Mouse (Mus musculus) hindbrain, embryonic 15.5 days (tissue): ENCODE data around the gene Epp13. TPM values are rescaled to one million over a fixed set of nuclear protein-coding genes. Genes with fewer than 3 reads are reported as not detected.
"Not testable (repeated sequence)": the region's sequence is repeated elsewhere in the genome, so short reads cannot be mapped to it uniquely, and the experiment has no call there.

Experiments used
- ATAC-seq: fragments of 200-750 bp; cut with Nextera tagmentation; 2 replicates; pipeline ENCODE4 v1.8.0; 2017; ENCODE audit warnings: low read depth, moderate number of reproducible peaks, moderate TSS enrichment; ENCODE audit not compliant: low FRiP score
- H3K27ac ChIP-seq: fragments of 300-500 bp; sonication (generic); replicated peaks from 2 replicates; pipeline ENCODE4 v1.5.1; 2015; ENCODE audit warnings: mild to moderate bottlenecking, inconsistent platforms
- H3K27me3 ChIP-seq: fragments of 300-500 bp; sonication (generic); 2 replicates; pipeline ENCODE4 v1.6.1; 2015; ENCODE audit warnings: control low read depth, inconsistent platforms
- H3K36me3 ChIP-seq: fragments of 300-500 bp; sonication (generic); 2 replicates; pipeline ENCODE4 v1.6.1; 2015; ENCODE audit warnings: control low read depth, inconsistent platforms
- H3K4me1 ChIP-seq: fragments of 300-500 bp; sonication (generic); replicated peaks from 2 replicates; pipeline ENCODE4 v1.6.1; 2015; ENCODE audit warnings: control low read depth, inconsistent platforms
- H3K4me2 ChIP-seq: fragments of 300-500 bp; sonication (generic); 2 replicates; pipeline ENCODE4 v1.6.1; 2015; ENCODE audit warnings: moderate library complexity, mild to moderate bottlenecking, inconsistent platforms
- H3K4me3 ChIP-seq: fragments of 300-500 bp; sonication (generic); 2 replicates; pipeline ENCODE4 v1.5.1; 2015; ENCODE audit warnings: mild to moderate bottlenecking, inconsistent platforms
- H3K9ac ChIP-seq: fragments of 300-500 bp; sonication (generic); 2 replicates; pipeline ENCODE4 v1.6.1; 2015; ENCODE audit warnings: inconsistent platforms
- H3K9me3 ChIP-seq: fragments of 300-500 bp; sonication (generic); 2 replicates; pipeline ENCODE4 v1.6.1; 2016; ENCODE audit warnings: control low read depth, inconsistent platforms
- WGBS: fragments of 180-500 bp; shearing (Covaris S2); methylation state at CpG from one replicate; pipeline ENCODE4 v1.1.7; 2015; 5-methylcytosine and 5-hydroxymethylcytosine counted together
- polyA plus RNA-seq: library from polyadenylated mRNA; unstranded; fragments of >200 nt; fragmentation: Nextera tagmentation; extraction: Ambion mirVana; gene quantifications from 2 replicates; pipeline ENCODE4 v1.2.1, GENCODE M21; 2015

Epp13 gene
- polyA plus RNA-seq: 0.23 and 0.41 TPM in 2 replicates

DNA sequence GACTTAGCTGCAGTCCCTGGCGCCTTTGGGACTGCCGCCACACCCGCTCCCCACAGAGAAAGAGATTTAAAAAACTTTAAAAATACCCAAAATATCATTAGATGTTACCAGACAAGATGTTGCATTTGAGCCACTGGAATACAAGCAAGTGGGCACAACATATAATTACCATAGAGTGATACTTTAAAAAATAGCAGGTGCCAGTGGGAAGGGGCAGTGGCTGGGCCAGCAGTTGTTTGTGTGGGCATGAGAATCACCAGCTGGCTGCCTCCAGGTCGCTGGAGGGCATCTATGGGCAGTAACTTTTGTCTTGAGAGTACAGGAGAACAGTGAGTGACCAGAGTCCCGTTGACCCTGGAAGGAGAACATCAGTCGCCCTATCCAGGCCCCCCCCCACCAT is at the start of gene Epp13:
TSS of gene Epp13 (plus strand) at position 301 of the 400 bp plus-strand sequence.
- H3K9ac ChIP-seq: no peak within 1 kb of the TSS
- H3K4me2 ChIP-seq: no peak within 1 kb of the TSS
- no peak within 1 kb of the TSS for H3K27ac ChIP-seq
- H3K4me3 ChIP-seq: no peak within 1 kb of the TSS
- no peaks in the 10 kb centered on the region for H3K4me1 ChIP-seq
- no peaks in the 10 kb centered on the region for H3K9me3 ChIP-seq
- ATAC-seq: no peak
- H3K27me3 ChIP-seq: no peaks in the 10 kb centered on the region
- 91% methylated on average over 6 of the region's 6 CpGs for WGBS
- no peaks in the 10 kb centered on the region for H3K36me3 ChIP-seq

DNA sequence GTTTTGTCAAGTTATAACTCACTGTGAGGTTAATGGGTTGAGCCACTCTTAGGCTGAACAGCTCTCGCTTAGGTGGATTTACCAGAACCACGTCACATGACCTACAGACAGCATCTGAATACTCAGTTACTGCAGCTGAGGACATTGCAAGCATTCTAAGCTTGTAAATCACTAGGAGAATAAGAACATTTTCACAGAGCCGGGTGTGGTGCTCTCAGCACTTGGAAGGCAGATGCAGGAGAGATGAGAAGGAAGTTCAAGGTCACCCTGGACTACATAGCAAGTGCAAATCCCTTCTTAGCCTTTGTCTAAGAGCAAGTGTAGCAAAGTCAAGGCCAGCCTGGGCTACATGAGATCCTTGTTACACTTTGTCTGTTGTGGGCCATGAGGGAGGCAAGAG is 48.3 kb upstream of the Epp13 start:
- 89% methylated on average over 3 of the region's 3 CpGs for WGBS

DNA sequence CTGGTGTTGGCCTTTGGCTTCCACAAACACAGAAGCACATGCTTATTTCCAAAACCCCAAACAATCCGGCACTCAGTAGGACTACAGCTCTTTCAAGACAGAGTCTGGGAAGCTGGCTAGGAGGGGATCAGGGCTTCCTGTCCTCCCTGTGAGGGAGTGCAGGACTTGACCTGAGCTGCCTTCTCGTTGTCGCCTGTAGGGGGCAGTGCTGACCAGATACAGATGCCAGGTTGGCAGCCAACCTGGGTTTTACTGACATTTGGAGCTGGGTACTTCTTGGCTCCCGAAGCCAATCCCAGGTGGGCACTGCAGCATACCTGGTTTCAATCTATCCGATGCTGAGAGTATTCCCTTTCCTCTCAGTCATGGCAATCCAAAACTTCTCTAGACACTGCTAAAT is 39.4 kb upstream of the Epp13 start:
- H3K4me1 ChIP-seq: no peaks in the 10 kb centered on the region
- no peak overlapping the region for H3K27ac ChIP-seq
- 56% methylated on average over 5 of the region's 5 CpGs for WGBS
- H3K9me3 ChIP-seq: no peaks in the 10 kb centered on the region
- no peaks in the 10 kb centered on the region for H3K27me3 ChIP-seq
- H3K4me2 ChIP-seq: no peak overlapping the region
- H3K4me3 ChIP-seq: no peak overlapping the region
- no peaks in the 10 kb centered on the region for H3K36me3 ChIP-seq
- no peak overlapping the region for H3K9ac ChIP-seq
- ATAC-seq: no peak

More for the DNA sequence above, 48.3 kb upstream of the Epp13 start:
- H3K27me3 ChIP-seq: no peaks in the 10 kb centered on the region
- H3K4me2 ChIP-seq: no peak overlapping the region
- no peak overlapping the region for H3K4me3 ChIP-seq
- no peaks in the 10 kb centered on the region for H3K36me3 ChIP-seq
- H3K27ac ChIP-seq: no peak overlapping the region
- no peak overlapping the region for H3K9ac ChIP-seq
- no peak for ATAC-seq
- H3K9me3 ChIP-seq: no peaks in the 10 kb centered on the region
- H3K4me1 ChIP-seq: no peaks in the 10 kb centered on the region

DNA sequence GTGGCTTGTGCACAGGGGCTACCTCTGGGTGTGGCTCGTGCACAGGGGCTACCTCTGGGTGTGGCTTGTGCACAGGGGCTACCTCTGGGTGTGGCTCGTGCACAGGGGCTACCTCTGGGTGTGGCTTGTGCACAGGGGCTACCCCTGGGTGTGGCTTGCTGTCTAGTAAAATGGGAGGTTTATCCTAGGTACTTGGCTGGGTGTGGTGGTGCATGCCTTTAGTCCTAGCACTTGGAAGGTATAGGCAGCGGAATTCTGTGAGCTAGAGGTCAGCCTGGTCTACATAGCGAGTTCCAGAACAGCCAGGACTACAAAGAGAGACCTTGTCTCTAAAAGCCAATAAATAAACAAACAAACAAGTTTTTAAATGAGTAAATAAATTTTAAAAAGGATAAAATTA is 37.8 kb upstream of the Epp13 start:
- ATAC-seq, H3K4me2 ChIP-seq, H3K9me3 ChIP-seq, H3K9ac ChIP-seq, H3K27ac ChIP-seq, H3K4me3 ChIP-seq, H3K36me3 ChIP-seq, H3K4me1 ChIP-seq, H3K27me3 ChIP-seq: not testable (repeated sequence)
- WGBS: 82% methylated on average over 4 of the region's 4 CpGs

DNA sequence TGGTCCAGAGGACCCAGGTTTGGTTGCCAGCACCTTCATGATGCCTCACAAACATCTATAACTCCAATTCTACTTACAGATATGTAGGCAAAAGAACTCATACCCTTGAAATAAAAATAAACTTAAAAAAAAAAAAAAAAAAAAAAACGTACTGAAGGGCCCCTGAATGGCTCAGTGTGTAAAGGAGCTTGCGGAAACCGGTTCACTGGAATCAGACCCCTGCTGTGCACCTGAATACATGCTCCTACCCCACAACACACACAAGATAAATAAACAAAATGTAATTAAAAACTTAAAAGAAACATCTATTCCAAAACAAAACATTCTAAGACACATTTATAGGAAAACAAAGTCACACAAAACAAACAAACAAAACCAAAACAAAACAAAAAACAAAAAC is 32.4 kb upstream of the Epp13 start:
- Histone ChIP-seq H3K9ac (no peak overlapping the region), H3K4me3 (no peak overlapping the region), H3K4me1 (no peaks in the 10 kb centered on the region), H3K36me3 (no peaks in the 10 kb centered on the region), H3K9me3 (no peaks in the 10 kb centered on the region), H3K27ac (no peak overlapping the region), H3K27me3 (no peaks in the 10 kb centered on the region), H3K4me2 (no peak overlapping the region)
- no peak for ATAC-seq
- WGBS: 44% methylated on average over 3 of the region's 3 CpGs

DNA sequence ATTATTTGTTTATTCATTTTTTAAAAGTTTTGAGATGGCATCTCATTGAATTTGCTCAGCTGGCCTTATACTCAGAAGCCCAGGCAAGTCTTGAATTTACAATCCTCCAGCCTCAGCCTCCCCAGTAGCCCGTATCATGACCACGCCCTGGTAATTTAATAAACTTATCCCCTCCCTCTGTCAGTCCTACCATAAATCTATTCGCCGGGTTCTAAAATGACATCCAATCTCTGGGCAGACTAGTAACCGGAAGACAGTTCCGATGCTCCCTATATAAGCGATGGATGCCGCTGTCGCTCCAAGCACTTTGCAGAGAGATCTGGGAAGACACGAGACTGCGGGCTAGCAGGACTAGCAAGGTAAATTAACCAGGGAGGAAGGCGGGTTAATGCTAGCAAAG is 30.5 kb upstream of the Epp13 start, which contains the start of gene Zscan5b:
TSS of gene Zscan5b (plus strand) at position 301 of the 400 bp plus-strand sequence.
- H3K36me3 ChIP-seq: no peaks in the 10 kb centered on the region
- no peaks in the 10 kb centered on the region for H3K27me3 ChIP-seq
- ATAC-seq: no peak
- H3K27ac ChIP-seq: no peak within 1 kb of the TSS
- WGBS: 94% methylated on average over 12 of the region's 12 CpGs
- H3K9me3 ChIP-seq: no peaks in the 10 kb centered on the region
- H3K4me1 ChIP-seq: no peaks in the 10 kb centered on the region
- H3K9ac ChIP-seq: no peak within 1 kb of the TSS
- H3K4me3 ChIP-seq: no peak within 1 kb of the TSS
- H3K4me2 ChIP-seq: no peak within 1 kb of the TSS

DNA sequence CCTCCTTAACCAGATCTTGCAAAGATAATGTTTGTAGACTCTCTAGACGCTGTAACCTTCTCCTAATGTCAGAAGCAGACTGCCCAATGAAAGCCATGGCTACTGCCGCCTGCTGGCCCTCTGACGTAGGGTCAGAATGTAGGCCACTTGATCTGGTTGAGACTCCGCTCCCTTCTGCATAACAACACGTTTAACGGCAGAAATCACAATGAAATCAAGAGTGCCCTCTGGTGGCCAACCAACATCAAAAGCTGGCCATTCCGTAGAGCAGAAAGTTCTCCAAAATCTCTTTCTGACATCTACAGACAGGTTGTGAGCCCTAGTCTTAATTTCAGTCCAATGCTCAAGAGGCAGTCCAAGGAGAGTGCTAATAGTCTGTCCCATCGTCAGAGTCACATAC is 24.0 kb upstream of the Epp13 start:
- not testable (repeated sequence) for ATAC-seq, H3K4me2 ChIP-seq, H3K9ac ChIP-seq, H3K4me1 ChIP-seq, H3K4me3 ChIP-seq, H3K27ac ChIP-seq, H3K36me3 ChIP-seq, H3K27me3 ChIP-seq, H3K9me3 ChIP-seq
- 61% methylated on average over 8 of the region's 8 CpGs for WGBS

DNA sequence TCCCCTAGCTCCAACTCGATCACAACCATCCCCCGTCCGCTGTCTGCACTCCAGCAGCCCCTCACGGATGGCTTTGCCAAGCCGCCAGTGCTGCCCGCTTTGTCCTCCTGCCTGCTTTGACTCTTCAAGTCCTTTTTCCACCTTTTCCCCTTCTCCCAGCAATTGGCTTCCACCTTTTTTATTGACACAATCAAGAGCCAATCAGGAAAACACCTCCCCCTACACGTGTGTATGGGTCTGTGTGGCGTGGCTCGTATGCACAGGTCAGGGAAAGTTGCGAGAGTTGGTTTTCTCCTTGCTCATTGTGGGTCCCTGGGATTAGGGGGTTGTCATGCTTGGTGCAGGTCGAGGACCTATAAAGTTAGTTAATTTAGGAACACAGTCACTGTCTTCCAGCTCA is 12.7 kb upstream of the Epp13 start:
- Histone ChIP-seq H3K27ac (no peak overlapping the region), H3K4me3 (no peak overlapping the region), H3K36me3 (no peaks in the 10 kb centered on the region), H3K27me3 (no peaks in the 10 kb centered on the region), H3K9me3 (no peaks in the 10 kb centered on the region), H3K4me2 (no peak overlapping the region), H3K4me1 (no peaks in the 10 kb centered on the region), H3K9ac (no peak overlapping the region)
- no peak for ATAC-seq
- WGBS: 62% methylated on average over 11 of the region's 11 CpGs

DNA sequence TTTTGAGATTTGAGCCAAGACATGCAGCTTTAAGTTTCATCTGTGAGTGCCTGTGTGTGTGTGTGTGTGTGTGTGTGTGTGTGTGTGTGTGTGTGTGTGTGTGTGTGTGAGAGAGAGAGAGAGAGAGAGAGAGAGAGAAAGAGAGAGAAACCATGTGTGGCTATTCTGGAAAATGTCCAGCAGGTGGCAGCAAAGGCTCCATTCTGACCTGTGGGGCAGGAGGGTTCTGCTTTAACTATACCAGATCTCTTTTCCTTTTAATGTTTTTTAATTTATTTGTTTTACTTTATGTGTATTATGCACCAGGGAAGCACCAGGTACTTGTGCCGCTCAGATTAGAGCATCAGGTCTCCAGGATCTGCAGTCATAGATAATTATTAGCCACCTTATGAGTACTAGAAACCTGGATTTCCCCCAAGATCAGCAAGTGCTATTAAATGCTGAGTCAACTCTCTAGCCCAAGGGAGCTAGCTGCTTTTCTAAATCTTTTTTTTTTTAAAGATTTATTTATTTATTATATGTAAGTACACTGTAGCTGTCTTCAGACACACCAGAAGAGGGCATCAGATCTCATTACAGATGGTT is 11.6 kb upstream of the Epp13 start:
- H3K4me1 ChIP-seq, H3K9ac ChIP-seq, H3K27me3 ChIP-seq, H3K4me3 ChIP-seq, H3K36me3 ChIP-seq, H3K4me2 ChIP-seq, H3K9me3 ChIP-seq, H3K27ac ChIP-seq, ATAC-seq: not testable (repeated sequence)
- 29% methylated on average over 1 of the region's 1 CpGs for WGBS

DNA sequence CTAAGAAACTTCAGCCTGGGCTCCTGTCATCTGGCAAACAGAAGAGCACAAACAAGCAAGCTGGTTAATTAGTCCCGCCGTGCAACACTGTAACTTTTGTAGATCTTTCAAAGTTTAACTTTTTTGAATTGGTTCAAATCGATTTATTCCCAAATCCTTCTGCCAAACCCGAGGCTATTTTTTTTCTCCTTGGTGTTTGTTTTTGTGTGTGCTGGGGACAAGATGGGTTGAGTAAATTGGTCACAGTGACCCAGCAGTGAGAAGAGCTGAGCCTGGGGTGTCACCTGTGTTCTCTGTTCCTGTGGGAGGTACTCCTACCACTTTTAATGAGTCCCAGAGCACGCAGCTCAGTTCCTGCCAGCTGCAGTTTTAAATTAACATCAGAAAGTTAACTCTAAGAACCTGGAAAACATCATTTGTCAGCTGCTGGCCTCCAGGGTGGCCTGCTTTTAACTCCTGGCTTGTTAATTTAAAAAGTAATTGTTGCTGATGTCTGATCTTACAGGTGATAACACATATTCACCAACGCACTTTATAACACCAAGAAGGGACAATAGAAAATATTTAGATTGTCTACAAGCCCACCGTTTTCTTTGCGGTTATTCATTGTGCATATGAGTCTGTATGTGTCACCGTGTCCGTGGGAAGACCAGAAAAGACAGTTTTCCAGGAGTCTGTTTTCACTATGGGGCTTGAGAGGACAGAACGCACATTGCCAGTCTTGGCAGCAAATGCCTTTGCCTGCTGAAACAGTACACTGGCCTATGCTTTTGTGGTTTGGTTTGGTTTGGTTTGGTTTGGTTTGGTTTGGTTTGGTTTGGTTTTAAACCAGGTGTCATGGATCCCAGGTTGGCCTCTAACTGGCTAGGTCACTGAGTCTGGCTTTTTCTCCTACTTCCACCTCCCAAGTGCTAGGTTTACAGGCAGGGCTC is 7.9 kb upstream of the Epp13 start:
- H3K9me3 ChIP-seq: no peaks in the 10 kb centered on the region
- no peaks in the 10 kb centered on the region for H3K27me3 ChIP-seq
- no peaks in the 10 kb centered on the region for H3K36me3 ChIP-seq
- ATAC-seq: no peak
- no peak overlapping the region for H3K4me3 ChIP-seq
- WGBS: 58% methylated on average over 11 of the region's 11 CpGs
- no peak overlapping the region for H3K4me2 ChIP-seq
- H3K9ac ChIP-seq: no peak overlapping the region
- no peak overlapping the region for H3K27ac ChIP-seq
- H3K4me1 ChIP-seq: no peaks in the 10 kb centered on the region

DNA sequence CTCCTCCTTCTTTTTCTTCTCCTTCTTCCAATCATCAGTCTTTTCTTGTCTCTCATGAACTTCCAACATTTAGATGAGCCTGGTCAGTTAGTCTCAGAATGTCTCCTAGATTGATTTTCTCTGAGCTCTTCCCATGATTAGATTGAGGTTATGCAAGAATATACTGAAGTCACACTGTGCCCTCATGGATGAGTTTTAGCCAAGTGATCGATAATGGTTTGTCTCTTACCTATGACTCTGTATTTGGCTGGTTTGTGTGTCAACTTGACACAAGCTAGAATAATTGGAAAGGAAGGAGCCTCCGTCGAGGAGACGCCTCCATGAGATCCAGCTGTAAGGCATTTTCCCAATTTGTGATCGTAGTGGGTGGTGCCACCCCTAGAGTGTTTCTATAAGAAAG is 1.9 kb downstream of the Epp13 start:
- Histone ChIP-seq H3K4me3 (no peak overlapping the region), H3K27me3 (no peaks in the 10 kb centered on the region), H3K4me2 (no peak overlapping the region), H3K9me3 (no peaks in the 10 kb centered on the region), H3K27ac (no peak overlapping the region), H3K9ac (no peak overlapping the region), H3K36me3 (no peaks in the 10 kb centered on the region), H3K4me1 (no peaks in the 10 kb centered on the region)
- WGBS: 91% methylated on average over 5 of the region's 5 CpGs
- ATAC-seq: no peak

DNA sequence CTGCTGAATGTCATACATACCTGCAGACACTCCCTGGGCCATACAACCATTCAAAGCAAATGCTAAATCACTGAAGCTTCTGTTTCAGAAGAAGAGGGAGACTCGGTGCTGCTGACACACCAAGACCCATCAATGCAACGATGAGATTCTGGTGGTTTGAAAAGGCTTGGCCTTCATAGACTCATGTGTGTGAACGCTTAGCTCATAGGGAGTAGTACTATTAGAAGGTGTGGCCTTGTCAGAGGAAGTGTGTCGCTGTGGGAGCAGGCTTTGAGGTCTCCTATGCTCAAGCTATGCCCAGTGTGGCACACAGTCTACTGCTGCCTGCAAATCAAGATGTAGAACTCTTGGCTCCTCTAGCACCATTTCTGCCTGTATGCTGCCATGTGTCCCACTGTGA is 4.9 kb downstream of the Epp13 start:
- Histone ChIP-seq H3K9me3 (no peaks in the 10 kb centered on the region), H3K27ac (no peak overlapping the region), H3K36me3 (no peaks in the 10 kb centered on the region), H3K4me2 (no peak overlapping the region), H3K4me3 (no peak overlapping the region), H3K4me1 (no peaks in the 10 kb centered on the region), H3K27me3 (no peaks in the 10 kb centered on the region), H3K9ac (no peak overlapping the region)
- 88% methylated on average over 4 of the region's 4 CpGs for WGBS
- no peak for ATAC-seq
